Mouse (Mus musculus) embryonic facial prominence, embryonic 13.5 days (tissue): ENCODE measurements around the gene Mettl21e. TPM values are rescaled to one million over a fixed set of nuclear protein-coding genes. Genes with fewer than 3 reads are reported as not detected.
"Not testable (repeated sequence)": the region's sequence is repeated elsewhere in the genome, so short reads cannot be mapped to it uniquely, and the experiment has no call there.

ENCODE experiments used
- ATAC-seq: fragments of 200-750 bp; cut with Nextera tagmentation; 2 replicates; pipeline ENCODE4 v1.8.0; 2017; ENCODE audit warnings: low read depth; ENCODE audit not compliant: insufficient number of reproducible peaks, insufficient read depth, low FRiP score, low TSS enrichment
- H3K27ac ChIP-seq: fragments of 300-500 bp; sonication (generic); 2 replicates; pipeline ENCODE4 v1.5.1; 2015; ENCODE audit warnings: moderate library complexity, mild to moderate bottlenecking, inconsistent platforms
- H3K27me3 ChIP-seq: fragments of 300-500 bp; sonication (generic); 2 replicates; pipeline ENCODE4 v1.6.1; 2015; ENCODE audit warnings: mild to moderate bottlenecking, inconsistent platforms
- H3K36me3 ChIP-seq: fragments of 300-500 bp; sonication (generic); 2 replicates; pipeline ENCODE4 v1.6.1; 2015; ENCODE audit warnings: mild to moderate bottlenecking, inconsistent platforms
- H3K4me1 ChIP-seq: fragments of 300-500 bp; sonication (generic); 2 replicates; pipeline ENCODE4 v1.6.1; 2015; ENCODE audit warnings: inconsistent platforms
- H3K4me2 ChIP-seq: fragments of 300-500 bp; sonication (generic); 2 replicates; pipeline ENCODE4 v1.6.1; 2015; ENCODE audit warnings: moderate library complexity, mild to moderate bottlenecking, inconsistent platforms
- H3K4me3 ChIP-seq: fragments of 300-500 bp; sonication (generic); 2 replicates; pipeline ENCODE4 v1.5.1; 2015; ENCODE audit warnings: mild to moderate bottlenecking, inconsistent platforms
- H3K9ac ChIP-seq: fragments of 300-500 bp; sonication (generic); 2 replicates; pipeline ENCODE4 v1.6.1; 2015; ENCODE audit warnings: mild to moderate bottlenecking, inconsistent platforms
- H3K9me3 ChIP-seq: fragments of 300-500 bp; sonication (generic); 2 replicates; pipeline ENCODE4 v1.6.1; 2016; ENCODE audit warnings: inconsistent platforms
- WGBS: fragments of 180-500 bp; shearing (Covaris S2); methylation state at CpG from one replicate; pipeline ENCODE4 v1.1.7; 2015; ENCODE audit warnings: mixed read lengths; 5-methylcytosine and 5-hydroxymethylcytosine counted together
- polyA plus RNA-seq: library from polyadenylated mRNA; unstranded; fragments of >200 nt; fragmentation: Nextera tagmentation; extraction: Ambion mirVana; gene quantifications from 2 replicates; pipeline ENCODE4 v1.2.1, GENCODE M21; 2015

Gene Mettl21e
- polyA plus RNA-seq, result 0.14 TPM in 1 of 2 replicates, not detected in the other

- Histone ChIP-seq H3K27me3 (no peaks in the 10 kb centered on the region), H3K9me3 (no peaks in the 10 kb centered on the region), H3K36me3 (no peaks in the 10 kb centered on the region), H3K4me1 (no peaks in the 10 kb centered on the region), H3K4me3 (no peak within 1 kb of the TSS), H3K27ac (no peak within 1 kb of the TSS), H3K9ac (no peak within 1 kb of the TSS), H3K4me2 (no peak within 1 kb of the TSS)
- ATAC-seq, result no peak
- WGBS, result 46% methylated on average over 1 of the region's 1 CpGs
Observed at GRCm38 (mm10) chr1:44218876-44219275, at the start of gene Mettl21e. Gene Mettl21e (minus strand): TSS chr1:44218961.

- not testable (repeated sequence) for H3K4me1 ChIP-seq, H3K36me3 ChIP-seq, H3K9me3 ChIP-seq, H3K27ac ChIP-seq, H3K4me2 ChIP-seq, H3K4me3 ChIP-seq, ATAC-seq, H3K9ac ChIP-seq, H3K27me3 ChIP-seq
- WGBS, result 71% methylated on average over 2 of the region's 2 CpGs
Observed at GRCm38 (mm10) chr1:44240440-44240839, 21.7 kb upstream of the Mettl21e start.

- H3K27ac ChIP-seq, result no peak overlapping the region
- no peaks in the 10 kb centered on the region for H3K36me3 ChIP-seq
- H3K4me1 ChIP-seq, result no peaks in the 10 kb centered on the region
- no peaks in the 10 kb centered on the region for H3K9me3 ChIP-seq
- no peak for ATAC-seq
- H3K4me3 ChIP-seq, result no peak overlapping the region
- 79% methylated on average over 3 of the region's 3 CpGs for WGBS
- no peaks in the 10 kb centered on the region for H3K27me3 ChIP-seq
- no peak overlapping the region for H3K9ac ChIP-seq
- no peak overlapping the region for H3K4me2 ChIP-seq
Observed at GRCm38 (mm10) chr1:44239969-44240368, 21.2 kb upstream of the Mettl21e start.

- no peak overlapping the region for H3K4me3 ChIP-seq
- H3K9ac ChIP-seq, result no peak overlapping the region
- ATAC-seq, result no peak
- H3K27ac ChIP-seq, result no peak overlapping the region
- H3K4me1 ChIP-seq, result no peaks in the 10 kb centered on the region
- no peaks in the 10 kb centered on the region for H3K36me3 ChIP-seq
- H3K4me2 ChIP-seq, result no peak overlapping the region
- WGBS, result 80% methylated on average over 2 of the region's 2 CpGs
- no peaks in the 10 kb centered on the region for H3K9me3 ChIP-seq
- no peaks in the 10 kb centered on the region for H3K27me3 ChIP-seq
Observed at GRCm38 (mm10) chr1:44237305-44237704, 18.5 kb upstream of the Mettl21e start.

GRCm38 (mm10) chr1:44235311-44235710 is 16.6 kb upstream of the Mettl21e start:
- H3K9me3 ChIP-seq, result no peaks in the 10 kb centered on the region
- H3K4me3 ChIP-seq, result no peak overlapping the region
- H3K4me1 ChIP-seq, result no peaks in the 10 kb centered on the region
- H3K9ac ChIP-seq, result no peak overlapping the region
- H3K4me2 ChIP-seq, result no peak overlapping the region
- H3K27ac ChIP-seq, result no peak overlapping the region
- no peaks in the 10 kb centered on the region for H3K36me3 ChIP-seq
- H3K27me3 ChIP-seq, result no peaks in the 10 kb centered on the region
- ATAC-seq, result no peak
- WGBS, result 72% methylated on average over 2 of the region's 2 CpGs

GRCm38 (mm10) chr1:44234531-44234930 is 15.8 kb upstream of the Mettl21e start:
- ATAC-seq, H3K9me3 ChIP-seq: not testable (repeated sequence)
- WGBS, result 88% methylated on average over 2 of the region's 2 CpGs

GRCm38 (mm10) chr1:44229044-44229443 is 10.3 kb upstream of the Mettl21e start:
- peak; percentile 71; the same call in 1 of the 2 replicates for ATAC-seq
- WGBS, result 52% methylated on average over 2 of the region's 2 CpGs
- no peak overlapping the region for H3K4me3 ChIP-seq

More at GRCm38 (mm10) chr1:44234531-44234930, 15.8 kb upstream of the Mettl21e start:
- not testable (repeated sequence) for H3K4me3 ChIP-seq, H3K4me2 ChIP-seq, H3K27me3 ChIP-seq, H3K27ac ChIP-seq, H3K9ac ChIP-seq, H3K36me3 ChIP-seq, H3K4me1 ChIP-seq

GRCm38 (mm10) chr1:44217118-44217517 is 1.6 kb downstream of the Mettl21e start:
- H3K4me2 ChIP-seq, result no peak overlapping the region
- no peak overlapping the region for H3K27ac ChIP-seq
- no peaks in the 10 kb centered on the region for H3K27me3 ChIP-seq
- no peak for ATAC-seq
- H3K9ac ChIP-seq, result no peak overlapping the region
- 47% methylated on average over 2 of the region's 2 CpGs for WGBS
- H3K36me3 ChIP-seq, result no peaks in the 10 kb centered on the region
- H3K9me3 ChIP-seq, result no peaks in the 10 kb centered on the region
- no peak overlapping the region for H3K4me3 ChIP-seq
- no peaks in the 10 kb centered on the region for H3K4me1 ChIP-seq

More at GRCm38 (mm10) chr1:44229044-44229443, 10.3 kb upstream of the Mettl21e start:
- Histone ChIP-seq H3K9ac (no peak overlapping the region), H3K27me3 (no peaks in the 10 kb centered on the region), H3K4me1 (no peaks in the 10 kb centered on the region), H3K4me2 (no peak overlapping the region), H3K9me3 (no peaks in the 10 kb centered on the region), H3K27ac (no peak overlapping the region), H3K36me3 (no peaks in the 10 kb centered on the region)

GRCm38 (mm10) chr1:44216352-44217116 is 2.2 kb downstream of the Mettl21e start:
- WGBS, result 47% methylated on average over 2 of the region's 2 CpGs
- no peak overlapping the region for H3K9ac ChIP-seq
- H3K27ac ChIP-seq, result 0 out of 2 replicates have a peak overlapping the region, but pooled peaks have one; percentile 11
- peak; percentile 26; the same call in 1 of the 2 replicates for ATAC-seq
- H3K4me2 ChIP-seq, result no peak overlapping the region
- H3K36me3 ChIP-seq, result no peaks in the 10 kb centered on the region
- H3K27me3 ChIP-seq, result no peaks in the 10 kb centered on the region
- no peaks in the 10 kb centered on the region for H3K4me1 ChIP-seq
- H3K9me3 ChIP-seq, result no peaks in the 10 kb centered on the region
- no peak overlapping the region for H3K4me3 ChIP-seq

- no peak for ATAC-seq
- Histone ChIP-seq H3K27ac (no peak overlapping the region), H3K27me3 (no peaks in the 10 kb centered on the region), H3K9ac (no peak overlapping the region), H3K4me1 (no peaks in the 10 kb centered on the region), H3K4me2 (no peak overlapping the region), H3K4me3 (no peak overlapping the region), H3K9me3 (no peaks in the 10 kb centered on the region), H3K36me3 (no peaks in the 10 kb centered on the region)
- 58% methylated on average over 2 of the region's 2 CpGs for WGBS
Observed at GRCm38 (mm10) chr1:44214443-44214842, 4.3 kb downstream of the Mettl21e start.

- Histone ChIP-seq H3K9me3 (no peaks in the 10 kb centered on the region), H3K4me2 (no peak overlapping the region), H3K9ac (no peak overlapping the region), H3K27me3 (peaks cover 12% of the 10 kb centered on the region), H3K36me3 (no peaks in the 10 kb centered on the region), H3K4me1 (no peaks in the 10 kb centered on the region), H3K27ac (no peak overlapping the region), H3K4me3 (no peak overlapping the region)
- no peak for ATAC-seq
- 88% methylated on average over 15 of the region's 15 CpGs for WGBS
Observed at GRCm38 (mm10) chr1:44202876-44203275, 15.9 kb downstream of the Mettl21e start.
